20 mouse cellular contexts compared by ENCODE assay signal in genomic region chr1:152717329-152717728, GRCm38 (mm10). TPM values are rescaled to one million over a fixed set of nuclear protein-coding genes. Genes with fewer than 3 reads are reported as not detected.
"Had no signal": no experiment of that assay in that cellular context is flagged by ENCODE, and none has a peak within 500 bp of the region (broad histone marks: within the 10 kb centered on the region; RNA-seq: fewer than 3 reads in every experiment).

No protein-coding gene starts in this region.

- H3K4me2 ChIP-seq: intestine, embryonic 15.5 days; liver, embryonic 11.5 days; liver, embryonic 15.5 days; neural tube, embryonic 13.5 days had no signal

- H3K9me3 ChIP-seq: intestine, embryonic 15.5 days; liver, embryonic 15.5 days; midbrain, embryonic 10.5 days; neural tube, embryonic 13.5 days had no signal

- H3K4me1 ChIP-seq: neural tube, embryonic 13.5 days had no signal

- H3K27ac ChIP-seq: intestine, embryonic 15.5 days; layer of hippocampus, adult 2 months; liver, embryonic 15.5 days; midbrain, embryonic 10.5 days; neural tube, embryonic 13.5 days had no signal

- DNase-seq: kidney, adult 18-20 months; kidney, postnatal 10 days; kidney, postnatal 4 days; retina, postnatal 1 day; thymus, adult 2 months; thymus, postnatal 25 days had no signal

- ATAC-seq: intestine, embryonic 15.5 days; midbrain, embryonic 16.5 days had no signal

- H3K4me3 ChIP-seq: intestine, embryonic 15.5 days; layer of hippocampus, adult 2 months; liver, embryonic 15.5 days; midbrain, embryonic 10.5 days; neural tube, embryonic 13.5 days had no signal

- H3K27me3 ChIP-seq: intestine, embryonic 15.5 days; liver, embryonic 15.5 days; neural tube, embryonic 13.5 days had no signal

- H3K36me3 ChIP-seq: intestine, embryonic 15.5 days; liver, embryonic 15.5 days; midbrain, embryonic 10.5 days; neural tube, embryonic 13.5 days had no signal

- H3K9ac ChIP-seq: intestine, embryonic 15.5 days; liver, embryonic 15.5 days; neural tube, embryonic 13.5 days had no signal

RNA-seq across cellular contexts. Expression of gene Apobec4, which starts 33.0 kb away (rescaled TPM):
- total RNA-seq: layer of hippocampus, adult 2 months; layer of hippocampus, postnatal 10 days; left cerebral cortex, postnatal 36 days; megakaryocyte, adult 5-6 weeks had no signal
- polyA plus RNA-seq: intestine, embryonic 15.5 days; kidney, embryonic 14.5 days; limb, embryonic 14.5 days; liver, embryonic 11.5 days; liver, embryonic 15.5 days; midbrain, embryonic 10.5 days; midbrain, embryonic 16.5 days; neural tube, embryonic 13.5 days; spleen, adult 2 months; thymus, adult 2 months; urinary bladder, adult 2 months had no signal
